Mouse (Mus musculus) megakaryocyte, embryonic 14.5 days (primary cell): Measurements from ENCODE around the gene Slc44a1.

ENCODE experiments used
- FLI1 ChIP-seq: IDR thresholded peaks from 2 replicates; pipeline ENCODE4 v1.6.1; 2012; ENCODE audit warnings: low read length, inconsistent platforms, mixed read lengths
- GATA1 ChIP-seq: IDR thresholded peaks from 3 replicates; pipeline ENCODE4 v1.6.1; 2012; ENCODE audit warnings: mixed read lengths, low read length, inconsistent platforms, borderline replicate concordance

DNA sequence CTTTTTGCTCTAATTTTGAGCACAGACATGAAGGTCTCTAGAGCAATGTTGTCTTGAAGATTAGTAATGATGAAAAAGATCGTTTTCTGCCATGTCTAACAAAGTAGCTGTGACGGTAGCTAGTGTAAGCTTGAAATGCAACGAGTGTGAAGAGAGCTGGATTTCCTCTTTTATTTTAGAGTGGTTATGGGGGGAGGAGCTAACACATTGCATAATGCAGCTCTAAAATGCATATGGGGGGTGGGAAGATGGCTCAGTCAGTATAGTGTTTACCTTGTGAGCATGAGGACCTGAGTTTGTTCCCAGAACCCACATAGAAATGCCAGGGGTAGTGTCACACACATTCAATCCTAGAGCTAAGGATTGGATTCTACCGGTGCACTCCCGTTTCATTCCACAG is 29.5 kb upstream of the Slc44a1 start:
- TF ChIP-seq GATA1 = no peak
- no peak for TF ChIP-seq FLI1
